Mouse (Mus musculus) layer of hippocampus, adult 8-10 months (tissue): ENCODE measurements around the gene Acot3. TPM values are rescaled to one million over a fixed set of nuclear protein-coding genes. Genes with fewer than 3 reads are reported as not detected.
"Not testable (repeated sequence)": the region's sequence is repeated elsewhere in the genome, so short reads cannot be mapped to it uniquely, and the experiment has no call there.

Experiments
- DNase-seq, 2 experiments: peaks; one replicate each; pipeline ENCODE4 v3.0.0; 2022; ENCODE audit warnings: low spot score in 2 of 2
- total RNA-seq, 4 experiments: library from RNA; stranded (reverse); gene quantifications; 2 replicates each; pipeline ENCODE4 v1.2.4; 2022

Gene Acot3
- total RNA-seq, 4 experiments from 2014 or later = 2.4 to 3.1 (median 2.8) TPM

GRCm38 (mm10) chr12:84042248-84042647 is 9.7 kb upstream of the Acot3 start:
- no peak for DNase-seq

GRCm38 (mm10) chr12:84044045-84044444 is 7.9 kb upstream of the Acot3 start:
- no peak for DNase-seq

- no peak for DNase-seq
Measured at GRCm38 (mm10) chr12:84046906-84047305, 5.0 kb upstream of the Acot3 start.

DNA sequence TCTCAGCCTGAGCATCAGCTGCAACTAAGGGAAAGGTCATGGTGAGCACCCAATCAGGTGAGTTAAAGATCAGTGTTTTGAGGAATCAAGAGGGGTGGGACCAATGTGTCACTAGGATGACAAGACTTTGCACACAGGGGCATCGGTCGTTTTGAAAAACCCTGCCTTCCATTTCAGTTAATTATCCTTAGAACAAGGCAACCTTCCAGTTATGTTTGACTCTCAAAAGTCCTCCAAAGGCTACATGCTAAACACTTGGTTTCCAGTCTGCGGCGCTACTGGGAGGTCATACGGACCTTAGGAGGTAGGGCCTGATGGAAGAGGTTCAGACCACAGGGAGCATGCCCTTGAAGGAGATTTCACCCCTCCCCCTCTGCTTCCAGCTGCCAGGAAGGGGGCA is 1.2 kb upstream of the Acot3 start:
- DNase-seq = not testable (repeated sequence)

GRCm38 (mm10) chr12:84052609-84053008 is 665 bp downstream of the Acot3 start:
- no peak for DNase-seq

GRCm38 (mm10) chr12:84053173-84053572 is 1.2 kb downstream of the Acot3 start:
- DNase-seq = no peak

GRCm38 (mm10) chr12:84053679-84054391 is 1.9 kb downstream of the Acot3 start:
- no peak for DNase-seq

GRCm38 (mm10) chr12:84060946-84061345 is 9.0 kb downstream of the Acot3 start:
- no peak for DNase-seq

- no peak for DNase-seq
Measured at GRCm38 (mm10) chr12:84062336-84062735, 10.4 kb downstream of the Acot3 start.

DNA sequence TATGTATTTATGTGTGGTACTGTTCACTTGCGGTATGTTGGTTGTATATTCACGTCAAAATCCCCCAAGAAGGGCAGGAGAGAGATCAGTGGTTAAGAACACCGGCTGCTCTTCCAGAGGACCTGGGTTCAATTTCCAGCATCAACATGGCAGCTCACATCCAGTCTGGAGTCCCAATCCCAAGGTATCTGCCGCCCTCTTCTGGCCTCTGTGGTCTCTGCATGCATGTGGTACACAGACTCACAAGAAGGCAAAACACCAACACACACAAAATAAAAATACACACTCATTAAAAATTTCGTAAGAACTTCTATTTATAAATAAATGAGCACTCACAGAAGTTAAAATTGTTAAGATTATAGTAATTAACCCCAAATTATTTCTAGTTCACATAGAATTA is 11.3 kb downstream of the Acot3 start:
- DNase-seq = no peak

DNA sequence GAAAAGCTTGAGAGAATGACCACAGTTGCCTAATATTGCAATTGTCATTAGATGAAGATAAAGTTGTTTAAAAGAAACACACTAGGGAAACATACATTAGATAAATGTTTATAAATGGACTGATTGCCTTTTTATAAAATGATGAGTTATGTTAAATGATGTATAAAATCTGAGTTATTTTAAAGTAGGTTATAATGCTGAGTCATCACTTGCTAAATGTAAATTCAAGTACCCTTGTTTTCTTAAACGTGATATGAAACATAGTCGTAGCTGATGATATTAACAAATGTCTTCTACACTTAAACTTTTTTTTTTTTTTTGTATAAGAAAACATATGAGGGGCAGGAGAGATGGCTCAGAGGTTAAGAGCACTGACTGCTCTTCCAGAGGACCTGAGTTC is 11.9 kb downstream of the Acot3 start:
- no peak for DNase-seq

DNA sequence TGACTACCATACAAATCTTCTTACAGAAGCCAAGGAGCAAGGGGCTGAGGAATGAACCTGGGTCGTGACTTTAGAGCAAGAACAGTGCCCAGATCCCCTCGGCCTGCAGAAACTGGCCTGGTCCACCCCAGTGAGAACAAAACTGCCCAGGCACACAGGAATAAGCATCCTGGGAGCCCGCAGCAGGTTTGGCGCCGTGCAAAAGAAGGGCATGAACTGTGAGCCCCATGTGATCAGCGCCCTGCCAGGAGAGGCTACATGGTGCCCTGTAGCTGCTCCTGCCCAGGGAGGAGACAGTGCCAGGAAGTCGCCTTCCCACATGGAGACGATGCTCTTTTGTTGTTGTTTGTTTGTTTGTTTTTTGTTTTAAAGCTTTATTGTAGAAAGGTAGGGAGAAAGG is 12.7 kb downstream of the Acot3 start:
- DNase-seq = no peak

DNA sequence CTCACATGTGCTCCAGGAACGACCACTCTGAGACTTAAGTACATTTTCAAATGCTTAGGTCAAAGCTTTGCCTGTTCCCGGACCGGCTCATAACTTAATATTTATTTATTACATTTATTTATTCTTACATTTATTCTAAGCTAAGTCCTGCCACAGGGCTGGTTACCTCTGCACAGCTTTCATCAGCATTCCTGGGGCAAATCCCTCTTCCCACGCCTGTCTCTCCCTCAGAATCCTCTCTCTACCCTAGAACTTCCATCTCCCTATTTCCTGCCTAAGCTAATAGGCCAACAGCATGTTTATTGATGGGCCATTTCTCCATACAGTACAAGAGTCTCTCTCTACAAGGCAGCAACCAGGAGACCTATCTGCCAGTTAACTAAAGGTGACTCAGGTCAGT is 15.8 kb downstream of the Acot3 start:
- DNase-seq = no peak

DNA sequence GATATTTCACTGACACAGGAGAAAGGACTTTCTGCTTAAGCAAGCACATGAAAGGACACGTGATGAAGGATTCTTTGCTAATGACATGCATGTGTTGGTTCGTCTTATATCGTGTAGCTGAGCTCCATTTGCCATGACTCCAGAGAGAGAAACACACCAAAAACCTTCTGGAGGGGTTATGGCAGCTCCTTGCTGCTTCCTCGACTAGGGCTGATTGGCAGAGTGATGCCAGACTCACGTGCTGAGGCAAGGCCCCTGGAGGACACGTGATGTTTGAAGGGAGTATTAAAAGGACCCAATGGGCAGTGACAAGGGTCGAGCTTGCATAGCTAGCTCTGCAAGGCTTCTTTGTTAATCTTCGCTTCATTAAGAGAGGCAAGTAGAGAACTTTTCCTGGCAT is 16.4 kb downstream of the Acot3 start:
- no peak for DNase-seq

DNA sequence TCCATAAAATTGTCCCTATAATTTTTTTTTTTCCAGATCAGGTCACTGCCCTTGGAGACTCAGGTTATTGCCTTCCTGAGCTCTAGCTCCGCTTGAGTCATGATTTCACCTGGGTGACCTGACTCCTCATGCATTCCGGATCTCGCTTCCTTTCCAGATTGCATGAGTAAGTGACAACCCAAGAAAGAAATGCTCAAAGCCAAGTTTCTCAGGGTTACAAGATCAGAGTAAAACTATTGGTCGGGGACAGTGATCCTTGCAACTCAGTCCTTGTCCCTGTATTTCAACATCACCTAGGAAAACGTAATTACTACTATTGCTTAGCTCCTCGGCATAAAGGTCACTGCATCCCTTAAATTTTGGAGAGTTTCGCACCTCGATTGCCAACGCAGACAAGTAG is 17.0 kb downstream of the Acot3 start, which contains the start of gene Acot5:
TSS of gene Acot5 (plus strand) at position 340 of the 400 bp plus-strand sequence.
- no peak for DNase-seq

DNA sequence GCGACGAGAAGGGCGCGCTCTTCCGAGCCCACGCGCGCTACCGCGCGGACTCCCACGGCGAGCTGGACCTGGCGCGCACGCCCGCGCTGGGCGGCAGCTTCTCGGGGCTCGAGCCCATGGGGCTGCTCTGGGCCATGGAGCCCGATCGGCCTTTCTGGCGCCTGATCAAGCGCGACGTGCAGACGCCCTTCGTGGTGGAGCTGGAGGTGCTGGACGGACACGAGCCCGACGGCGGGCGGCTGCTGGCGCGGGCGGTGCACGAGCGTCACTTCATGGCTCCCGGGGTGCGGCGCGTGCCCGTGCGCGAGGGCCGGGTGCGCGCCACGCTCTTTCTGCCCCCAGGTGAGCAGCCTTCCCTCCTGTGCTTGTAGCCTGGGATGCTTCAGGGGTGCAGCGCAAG is 17.6 kb downstream of the Acot3 start:
- peak in 1 of 2 experiments; percentile 30 for DNase-seq

- peak; percentile 37 to 59 for DNase-seq
Measured at GRCm38 (mm10) chr12:84071696-84072095, 19.8 kb downstream of the Acot3 start.

GRCm38 (mm10) chr12:84077371-84077990 is 25.5 kb downstream of the Acot3 start:
- DNase-seq = no peak

DNA sequence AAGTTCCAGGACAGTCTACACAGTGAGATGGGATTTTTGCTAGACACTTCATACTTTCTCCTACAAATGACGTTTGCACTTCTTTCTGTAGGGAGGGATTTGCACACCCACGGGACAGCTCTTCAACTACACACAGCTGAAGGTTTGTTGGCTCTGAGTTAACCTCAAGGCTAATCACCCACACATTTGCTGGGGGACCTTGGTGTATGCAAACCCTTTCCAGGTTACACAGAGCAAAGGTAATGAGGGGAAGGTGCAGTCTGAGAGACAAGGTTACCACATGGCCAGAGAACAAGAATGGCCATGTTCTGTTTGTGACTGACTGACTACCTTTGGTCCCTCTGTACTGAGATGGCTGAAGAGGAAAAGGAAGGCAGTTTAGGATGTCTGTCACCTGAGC is 31.9 kb downstream of the Acot3 start:
- no peak for DNase-seq

DNA sequence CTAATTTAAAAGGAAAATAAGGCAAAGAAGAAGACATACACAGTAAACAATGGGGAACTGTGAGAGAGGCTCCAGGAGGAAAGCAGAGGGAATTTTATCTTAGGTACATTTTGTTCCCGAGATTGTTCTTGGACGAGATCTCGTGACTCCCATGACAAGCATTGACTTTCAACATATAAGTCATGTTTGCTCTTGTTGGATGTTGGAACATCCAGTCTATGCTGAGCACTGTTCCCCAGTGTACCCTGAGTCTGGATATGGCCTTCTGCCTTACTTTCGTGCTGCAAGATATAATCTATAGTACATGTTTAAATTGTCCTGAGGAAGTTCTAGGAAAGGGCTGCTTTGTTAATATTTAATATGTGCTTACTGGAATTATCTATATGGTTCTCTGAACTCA is 32.6 kb downstream of the Acot3 start:
- no peak for DNase-seq

DNA sequence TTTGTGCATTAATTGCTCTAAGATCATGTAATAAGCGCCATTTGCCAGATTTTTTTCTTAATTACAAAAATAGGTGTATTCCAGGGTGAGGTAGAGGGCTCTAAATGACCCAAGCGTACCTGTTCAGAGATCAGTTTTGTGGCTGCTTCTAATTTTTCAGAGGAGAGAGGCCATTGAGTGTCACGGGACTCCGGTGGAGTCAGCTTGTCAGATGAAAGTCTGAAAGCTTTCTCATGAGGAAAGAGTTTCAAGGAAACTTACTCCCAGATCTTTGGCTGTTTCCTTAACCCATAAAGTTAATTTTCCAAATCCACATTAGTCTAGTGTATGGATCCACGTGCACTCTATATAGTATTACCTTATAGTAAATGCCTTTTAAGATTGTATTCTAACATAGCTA is 42.7 kb downstream of the Acot3 start:
- not testable (repeated sequence) for DNase-seq

- no peak for DNase-seq
Measured at GRCm38 (mm10) chr12:84099605-84100004, 47.7 kb downstream of the Acot3 start.

GRCm38 (mm10) chr12:84100071-84100470 is 48.1 kb downstream of the Acot3 start:
- DNase-seq = no peak
